Mouse (Mus musculus) heart, embryonic 11.5 days (tissue): Measurements from ENCODE around the gene Has1. TPM values are rescaled to one million over a fixed set of nuclear protein-coding genes. Genes with fewer than 3 reads are reported as not detected.

Experiments used
- ATAC-seq: fragments of 200-750 bp; cut with Nextera tagmentation; replicated peaks from 2 replicates; pipeline ENCODE4 v1.8.0; 2017; ENCODE audit warnings: moderate library complexity; ENCODE audit not compliant: insufficient number of reproducible peaks, low FRiP score, low TSS enrichment
- H3K27ac ChIP-seq: fragments of 300-500 bp; sonication (generic); 2 replicates; pipeline ENCODE4 v1.5.1; 2014; ENCODE audit warnings: mild to moderate bottlenecking, low read depth, low read length
- H3K27me3 ChIP-seq: fragments of 300-500 bp; sonication (generic); 2 replicates; pipeline ENCODE4 v1.6.1; 2014; ENCODE audit warnings: mild to moderate bottlenecking, low read length, mixed read lengths; ENCODE audit not compliant: control insufficient read depth, insufficient read depth
- H3K36me3 ChIP-seq: fragments of 300-500 bp; sonication (generic); 2 replicates; pipeline ENCODE4 v1.6.1; 2014; ENCODE audit warnings: mild to moderate bottlenecking, low read length, moderate library complexity, mixed read lengths; ENCODE audit not compliant: control insufficient read depth, insufficient read depth
- H3K4me1 ChIP-seq: fragments of 300-500 bp; sonication (generic); 2 replicates; pipeline ENCODE4 v1.6.1; 2014; ENCODE audit warnings: low read length; ENCODE audit not compliant: control insufficient read depth, insufficient read depth
- H3K4me2 ChIP-seq: fragments of 300-500 bp; sonication (generic); 2 replicates; pipeline ENCODE4 v1.6.1; 2014; ENCODE audit warnings: mild to moderate bottlenecking, moderate library complexity
- H3K4me3 ChIP-seq: fragments of 300-500 bp; sonication (generic); 2 replicates; pipeline ENCODE4 v1.5.1; 2014; ENCODE audit warnings: low read depth, low read length
- H3K9ac ChIP-seq: fragments of 300-500 bp; sonication (generic); 2 replicates; pipeline ENCODE4 v1.6.1; 2014; ENCODE audit warnings: mild to moderate bottlenecking, low read depth, low read length, moderate library complexity
- H3K9me3 ChIP-seq: fragments of 300-500 bp; sonication (generic); replicated peaks from 2 replicates; pipeline ENCODE4 v1.6.1; 2016; ENCODE audit warnings: low read length; ENCODE audit not compliant: control insufficient read depth
- WGBS: fragments of 180-500 bp; shearing (Covaris S2); extraction: QIAGEN DNeasy Blood & Tissue Kit; methylation state at CpG from one replicate; pipeline ENCODE4 v1.1.7; 2014; ENCODE audit not compliant: insufficient replicate concordance; 5-methylcytosine and 5-hydroxymethylcytosine counted together
- polyA plus RNA-seq: library from polyadenylated mRNA; unstranded; fragments of >200 nt; fragmentation: Nextera tagmentation; extraction: Ambion mirVana; gene quantifications from 2 replicates; pipeline ENCODE4 v1.2.1, GENCODE M21; 2014

The Has1 gene
- polyA plus RNA-seq, 1 experiment from 2014 or later, result 2.0 TPM

- no peaks in the 10 kb centered on the region for H3K36me3 ChIP-seq
- ATAC-seq, result no peak
- WGBS, result 77% methylated on average over 1 of the region's 1 CpGs
These were observed 24.3 kb upstream of the Has1 start for GRCm38 (mm10) chr17:17879347-17879746.

GRCm38 (mm10) chr17:17871697-17872096 is 16.7 kb upstream of the Has1 start:
- H3K36me3 ChIP-seq, result no peaks in the 10 kb centered on the region
- H3K4me1 ChIP-seq, result no peaks in the 10 kb centered on the region
- H3K9ac ChIP-seq, result no peak overlapping the region
- H3K4me2 ChIP-seq, result no peak overlapping the region
- no peak overlapping the region for H3K4me3 ChIP-seq
- no peak overlapping the region for H3K27ac ChIP-seq
- no peaks in the 10 kb centered on the region for H3K27me3 ChIP-seq
- no peaks in the 10 kb centered on the region for H3K9me3 ChIP-seq
- WGBS, result 67% methylated on average over 2 of the region's 2 CpGs
- no peak for ATAC-seq

More at GRCm38 (mm10) chr17:17879347-17879746, 24.3 kb upstream of the Has1 start:
- H3K27ac ChIP-seq, result no peak overlapping the region
- no peak overlapping the region for H3K4me3 ChIP-seq
- no peak overlapping the region for H3K9ac ChIP-seq
- no peaks in the 10 kb centered on the region for H3K27me3 ChIP-seq
- no peak overlapping the region for H3K4me2 ChIP-seq
- H3K4me1 ChIP-seq, result no peaks in the 10 kb centered on the region
- H3K9me3 ChIP-seq, result no peaks in the 10 kb centered on the region

GRCm38 (mm10) chr17:17870892-17871550 is 16.0 kb upstream of the Has1 start:
- no peaks in the 10 kb centered on the region for H3K27me3 ChIP-seq
- 70% methylated on average over 2 of the region's 2 CpGs for WGBS
- H3K27ac ChIP-seq, result no peak overlapping the region
- no peaks in the 10 kb centered on the region; the same call in 1 of the 2 replicates for H3K36me3 ChIP-seq
- H3K4me3 ChIP-seq, result no peak overlapping the region
- H3K9ac ChIP-seq, result no peak overlapping the region
- no peaks in the 10 kb centered on the region for H3K9me3 ChIP-seq
- H3K4me1 ChIP-seq, result no peaks in the 10 kb centered on the region
- no peak for ATAC-seq
- no peak overlapping the region for H3K4me2 ChIP-seq

GRCm38 (mm10) chr17:17866801-17867469 is 11.9 kb upstream of the Has1 start:
- 86% methylated on average over 11 of the region's 11 CpGs for WGBS
- no peak for ATAC-seq
- Histone ChIP-seq H3K4me1 (no peaks in the 10 kb centered on the region), H3K27ac (no peak overlapping the region), H3K4me2 (no peak overlapping the region), H3K9me3 (no peaks in the 10 kb centered on the region; the same call in 1 of the 2 replicates), H3K9ac (no peak overlapping the region), H3K36me3 (no peaks in the 10 kb centered on the region; the same call in 1 of the 2 replicates), H3K4me3 (no peak overlapping the region), H3K27me3 (no peaks in the 10 kb centered on the region)

GRCm38 (mm10) chr17:17865168-17865567 is 10.2 kb upstream of the Has1 start:
- no peak for ATAC-seq
- Histone ChIP-seq H3K27me3 (no peaks in the 10 kb centered on the region), H3K4me2 (no peak overlapping the region), H3K4me1 (no peaks in the 10 kb centered on the region), H3K36me3 (no peaks in the 10 kb centered on the region; the same call in 1 of the 2 replicates), H3K9me3 (no peaks in the 10 kb centered on the region; the same call in 1 of the 2 replicates), H3K4me3 (no peak overlapping the region), H3K27ac (no peak overlapping the region), H3K9ac (no peak overlapping the region)
- WGBS, result 60% methylated on average over 2 of the region's 2 CpGs

GRCm38 (mm10) chr17:17862360-17862759 is 7.4 kb upstream of the Has1 start:
- Histone ChIP-seq H3K4me2 (no peak overlapping the region), H3K4me3 (no peak overlapping the region), H3K9me3 (no peaks in the 10 kb centered on the region; the same call in 1 of the 2 replicates), H3K27ac (no peak overlapping the region), H3K27me3 (no peaks in the 10 kb centered on the region), H3K36me3 (no peaks in the 10 kb centered on the region; the same call in 1 of the 2 replicates), H3K4me1 (no peaks in the 10 kb centered on the region), H3K9ac (no peak overlapping the region)
- ATAC-seq, result no peak
- 54% methylated on average over 1 of the region's 1 CpGs for WGBS

GRCm38 (mm10) chr17:17860110-17860509 is 5.1 kb upstream of the Has1 start:
- 76% methylated on average over 3 of the region's 3 CpGs for WGBS
- Histone ChIP-seq H3K4me2 (no peak overlapping the region), H3K27me3 (no peaks in the 10 kb centered on the region), H3K9me3 (no peaks in the 10 kb centered on the region; the same call in 1 of the 2 replicates), H3K4me1 (no peaks in the 10 kb centered on the region), H3K36me3 (no peaks in the 10 kb centered on the region; the same call in 1 of the 2 replicates), H3K27ac (no peak overlapping the region), H3K9ac (no peak overlapping the region), H3K4me3 (no peak overlapping the region)
- ATAC-seq, result no peak

GRCm38 (mm10) chr17:17857446-17857845 is 2.4 kb upstream of the Has1 start:
- Histone ChIP-seq H3K4me2 (no peak overlapping the region), H3K4me3 (no peak overlapping the region), H3K4me1 (no peaks in the 10 kb centered on the region), H3K27ac (no peak overlapping the region), H3K36me3 (no peaks in the 10 kb centered on the region; the same call in 1 of the 2 replicates), H3K27me3 (no peaks in the 10 kb centered on the region), H3K9me3 (no peaks in the 10 kb centered on the region; the same call in 1 of the 2 replicates), H3K9ac (no peak overlapping the region)
- no peak for ATAC-seq
- WGBS, result 85% methylated on average over 1 of the region's 1 CpGs
